Mouse (Mus musculus) liver, postnatal 0 days (tissue): ENCODE results near the gene Mcmbp. TPM values are rescaled to one million over a fixed set of nuclear protein-coding genes. Genes with fewer than 3 reads are reported as not detected.

ENCODE experiments used
- ATAC-seq: fragments of 200-750 bp; cut with Nextera tagmentation; 2 replicates; pipeline ENCODE4 v1.8.0; 2017; ENCODE audit warnings: mild to moderate bottlenecking, moderate library complexity
- DNase-seq: peaks from one replicate; pipeline ENCODE4 v3.0.0-alpha.2; 2016
- H3K27ac ChIP-seq: fragments of 300-500 bp; sonication (generic); 2 replicates; pipeline ENCODE4 v1.5.1; 2014; ENCODE audit warnings: antibody characterized with exemption, moderate library complexity, mild to moderate bottlenecking, low read depth
- H3K27me3 ChIP-seq: fragments of 300-500 bp; sonication (generic); 2 replicates; pipeline ENCODE4 v1.6.1; 2014; ENCODE audit warnings: low read length, control low read depth, mixed read lengths; ENCODE audit not compliant: insufficient read depth
- H3K36me3 ChIP-seq: fragments of 300-500 bp; sonication (generic); replicated peaks from 2 replicates; pipeline ENCODE4 v1.6.1; 2014; ENCODE audit warnings: mild to moderate bottlenecking, control low read depth, low read length, moderate library complexity, mixed read lengths; ENCODE audit not compliant: insufficient read depth
- H3K4me1 ChIP-seq: fragments of 300-500 bp; sonication (generic); 2 replicates; pipeline ENCODE4 v1.6.1; 2014; ENCODE audit warnings: antibody characterized with exemption, mild to moderate bottlenecking, control low read depth; ENCODE audit not compliant: insufficient read depth
- H3K4me2 ChIP-seq: fragments of 300-500 bp; sonication (generic); 2 replicates; pipeline ENCODE4 v1.6.1; 2014; ENCODE audit warnings: low read depth, mild to moderate bottlenecking, low read length, moderate library complexity, mixed read lengths
- H3K4me3 ChIP-seq: fragments of 300-500 bp; sonication (generic); 2 replicates; pipeline ENCODE4 v1.5.1; 2014; ENCODE audit warnings: low read depth, low read length
- H3K9ac ChIP-seq: fragments of 300-500 bp; sonication (generic); replicated peaks from 2 replicates; pipeline ENCODE4 v1.6.1; 2014; ENCODE audit warnings: mild to moderate bottlenecking, moderate library complexity
- H3K9me3 ChIP-seq: fragments of 300-500 bp; sonication (generic); 2 replicates; pipeline ENCODE4 v1.6.1; 2016; ENCODE audit warnings: mild to moderate bottlenecking, control low read depth, low read length, mixed read lengths
- CTCF ChIP-seq: sonication (generic); IDR thresholded peaks from 2 replicates; pipeline ENCODE4 v1.5.1; 2016; ENCODE audit warnings: antibody characterized with exemption, low read depth
- EP300 ChIP-seq: IDR thresholded peaks from 2 replicates; pipeline ENCODE4 v1.6.1; 2016; ENCODE audit warnings: antibody characterized with exemption, low read depth, mild to moderate bottlenecking
- WGBS: fragments of 180-500 bp; shearing (Covaris S2); extraction: QIAGEN DNeasy Blood & Tissue Kit; methylation state at CpG from one replicate; pipeline ENCODE4 v1.1.7; 2014; ENCODE audit not compliant: insufficient replicate concordance; 5-methylcytosine and 5-hydroxymethylcytosine counted together
- polyA plus RNA-seq: library from polyadenylated mRNA; unstranded; fragments of >200 nt; fragmentation: Nextera tagmentation; extraction: Ambion mirVana; gene quantifications from 2 replicates; pipeline ENCODE4 v1.2.1, GENCODE M21; 2015

Mcmbp gene
- polyA plus RNA-seq, 1 experiment from 2014 or later = 19.9 TPM

- ATAC-seq (no peak), DNase-seq (no peak)
- Histone ChIP-seq H3K4me2 (no peak overlapping the region), H3K36me3 (peaks cover 16% of the 10 kb centered on the region; the same call in 1 of the 2 replicates), H3K9me3 (peaks cover 2% of the 10 kb centered on the region; the same call in 1 of the 2 replicates), H3K4me3 (no peak overlapping the region), H3K27me3 (no peaks in the 10 kb centered on the region), H3K4me1 (no peaks in the 10 kb centered on the region), H3K27ac (no peak overlapping the region), H3K9ac (no peak overlapping the region)
- no peak for TF ChIP-seq CTCF
- TF ChIP-seq EP300 = no peak
- 86% methylated on average over 8 of the region's 8 CpGs for WGBS
These were observed 76.4 kb downstream of the Mcmbp start for GRCm38 (mm10) chr7:128663906-128664305.

- no peak overlapping the region for H3K27ac ChIP-seq
- no peak for TF ChIP-seq CTCF
- 79% methylated on average over 1 of the region's 1 CpGs for WGBS
These were observed 83.3 kb downstream of the Mcmbp start for GRCm38 (mm10) chr7:128656970-128657369.

More at GRCm38 (mm10) chr7:128656970-128657369, 83.3 kb downstream of the Mcmbp start:
- ATAC-seq (no peak), DNase-seq (no peak)
- Histone ChIP-seq H3K9me3 (no peaks in the 10 kb centered on the region), H3K4me2 (no peak overlapping the region), H3K4me3 (no peak overlapping the region), H3K4me1 (peaks cover 5% of the 10 kb centered on the region; the same call in 1 of the 2 replicates), H3K36me3 (0 out of 2 replicates have a peak, but pooled peaks cover 2% of the 10 kb centered on the region), H3K9ac (no peak overlapping the region), H3K27me3 (no peaks in the 10 kb centered on the region)

Other genes with a start within 250 kb of the Mcmbp start
- gene Bag3, start 216.9 kb downstream of the Mcmbp start, polyA plus RNA-seq = 3.6 and 3.7 TPM in 2 replicates
- gene Inpp5f, start 129.2 kb downstream of the Mcmbp start, polyA plus RNA-seq = 7.2 and 7.3 TPM in 2 replicates
- 10.2 and 11.3 TPM in 2 replicates for gene Sec23ip, start 4.4 kb upstream of the Mcmbp start, polyA plus RNA-seq